Mouse (Mus musculus) C2C12 (cell line): ENCODE data around the gene Kat2a. TPM values are rescaled to one million over a fixed set of nuclear protein-coding genes. Genes with fewer than 3 reads are reported as not detected.

ENCODE experiments used
- H3K27me3 ChIP-seq: one replicate; pipeline ENCODE4 v1.6.1; 2011; ENCODE audit not compliant: control insufficient read depth, insufficient read depth, insufficient read length
- H3K36me3 ChIP-seq: one replicate; pipeline ENCODE4 v1.6.1; 2011; ENCODE audit not compliant: control insufficient read depth, insufficient read depth
- H3K4me3 ChIP-seq: one replicate; pipeline ENCODE4 v1.5.1; 2011; ENCODE audit warnings: mild to moderate bottlenecking, control low read depth; ENCODE audit not compliant: poor library complexity, insufficient read depth, severe bottlenecking
- H3K79me2 ChIP-seq: one replicate; pipeline ENCODE4 v1.6.1; 2011; ENCODE audit not compliant: control insufficient read depth, insufficient read depth
- H3K79me3 ChIP-seq: one replicate; pipeline ENCODE4 v1.6.1; 2011; ENCODE audit warnings: low read depth, control low read depth
- H3ac ChIP-seq: one replicate; pipeline ENCODE3; 2011; ENCODE audit warnings: low read depth; ENCODE audit not compliant: control insufficient read depth, insufficient read length
- CEBPB ChIP-seq: IDR thresholded peaks from one replicate; pipeline ENCODE4 v1.6.1; 2011; ENCODE audit warnings: low read depth, mild to moderate bottlenecking, control low read depth, moderate library complexity
- CTCF ChIP-seq: IDR thresholded peaks from one replicate; pipeline ENCODE4 v1.5.1; 2011; ENCODE audit not compliant: control insufficient read depth, insufficient read depth, insufficient read length
- FOSL1 ChIP-seq: IDR thresholded peaks from one replicate; pipeline ENCODE4 v1.8.0; 2011; ENCODE audit warnings: mild to moderate bottlenecking, low read length; ENCODE audit not compliant: poor library complexity, insufficient read depth, severe bottlenecking
- MAX ChIP-seq: IDR thresholded peaks from one replicate; pipeline ENCODE4 v1.6.1; 2011; ENCODE audit warnings: mild to moderate bottlenecking, control low read depth
- MYOD1 ChIP-seq: IDR thresholded peaks from one replicate; pipeline ENCODE4 v1.6.1; 2011; ENCODE audit warnings: low read depth; ENCODE audit not compliant: control insufficient read depth, insufficient read length
- MYOG ChIP-seq: IDR thresholded peaks from one replicate; pipeline ENCODE4 v1.6.1; 2011; ENCODE audit not compliant: control insufficient read depth, insufficient read length; ENCODE audit errors: extremely low read depth
- USF1 ChIP-seq: IDR thresholded peaks from one replicate; pipeline ENCODE4 v1.6.1; 2011; ENCODE audit warnings: low read depth, mild to moderate bottlenecking, control low read depth, moderate library complexity
- polyA plus RNA-seq: library from polyadenylated mRNA; unstranded; fragments of >200 nt; fragmentation: generic; extraction: Trizol; gene quantifications from one replicate; pipeline ENCODE4 v1.2.1, GENCODE M21; 2012; ENCODE audit warnings: missing spikeins

Kat2a gene
- polyA plus RNA-seq, 1 experiment: 50.3 TPM

GRCm38 (mm10) chr11:100718866-100719265 lies 6.6 kb upstream of the Kat2a start:
- TF ChIP-seq MAX (no peak), FOSL1 (no peak), CTCF (no peak), MYOD1 (no peak), MYOG (no peak), CEBPB (no peak), USF1 (no peak)
- Histone ChIP-seq H3K79me3 (peaks cover 25% of the 10 kb centered on the region), H3K36me3 (peaks cover 49% of the 10 kb centered on the region), H3K4me3 (no peak overlapping the region), H3ac (no peak overlapping the region), H3K27me3 (no peaks in the 10 kb centered on the region), H3K79me2 (peaks cover 49% of the 10 kb centered on the region)

GRCm38 (mm10) chr11:100718462-100718861 lies 6.2 kb upstream of the Kat2a start:
- Histone ChIP-seq H3K4me3 (no peak overlapping the region), H3K27me3 (no peaks in the 10 kb centered on the region), H3K79me3 (peaks cover 22% of the 10 kb centered on the region), H3K36me3 (peaks cover 53% of the 10 kb centered on the region), H3ac (no peak overlapping the region), H3K79me2 (peaks cover 45% of the 10 kb centered on the region)
- TF ChIP-seq CTCF (no peak), MAX (no peak), MYOD1 (no peak), USF1 (no peak), CEBPB (no peak), MYOG (no peak), FOSL1 (no peak)

- Histone ChIP-seq H3K27me3 (no peaks in the 10 kb centered on the region), H3K79me3 (peaks cover 14% of the 10 kb centered on the region), H3K79me2 (peaks cover 33% of the 10 kb centered on the region), H3K4me3 (no peak overlapping the region), H3K36me3 (peaks cover 54% of the 10 kb centered on the region), H3ac (no peak overlapping the region)
- no peak for TF ChIP-seq MYOD1
- TF ChIP-seq MYOG: no peak
- no peak for TF ChIP-seq FOSL1
- TF ChIP-seq USF1: no peak
- TF ChIP-seq CEBPB: no peak
- no peak for TF ChIP-seq MAX
- no peak for TF ChIP-seq CTCF
Observed at GRCm38 (mm10) chr11:100716649-100717048, 4.4 kb upstream of the Kat2a start.

- peaks cover 10% of the 10 kb centered on the region for H3K79me3 ChIP-seq
Observed at GRCm38 (mm10) chr11:100714948-100715347, 2.7 kb upstream of the Kat2a start.

GRCm38 (mm10) chr11:100714534-100714915 lies 2.3 kb upstream of the Kat2a start:
- Histone ChIP-seq H3K36me3 (peaks cover 64% of the 10 kb centered on the region), H3K4me3 (no peak overlapping the region)
- TF ChIP-seq MYOG (no peak), CTCF (peak; percentile 52), MAX (no peak), USF1 (no peak), MYOD1 (no peak), FOSL1 (no peak), CEBPB (no peak)

More at GRCm38 (mm10) chr11:100714948-100715347, 2.7 kb upstream of the Kat2a start:
- Histone ChIP-seq H3ac (no peak overlapping the region), H3K4me3 (no peak overlapping the region), H3K79me2 (peaks cover 29% of the 10 kb centered on the region), H3K27me3 (no peaks in the 10 kb centered on the region), H3K36me3 (peaks cover 64% of the 10 kb centered on the region)
- no peak for TF ChIP-seq CTCF

GRCm38 (mm10) chr11:100713735-100714533 lies 1.7 kb upstream of the Kat2a start, which contains the start of gene Hspb9:
Gene Hspb9 (plus strand): TSS chr11:100713850.
- H3K36me3 ChIP-seq: peaks cover 64% of the 10 kb centered on the region
- peaks cover 9% of the 10 kb centered on the region for H3K79me3 ChIP-seq
- no peak within 1 kb of the TSS for H3K4me3 ChIP-seq
- TF ChIP-seq CEBPB: no peak
- TF ChIP-seq MAX: no peak
- TF ChIP-seq MYOD1: no peak
- no peak for TF ChIP-seq USF1
- no peak for TF ChIP-seq CTCF
- TF ChIP-seq MYOG: no peak
- TF ChIP-seq FOSL1: no peak
- H3K27me3 ChIP-seq: no peaks in the 10 kb centered on the region
- H3K79me2 ChIP-seq: peaks cover 18% of the 10 kb centered on the region
- no peak within 1 kb of the TSS for H3ac ChIP-seq

More at GRCm38 (mm10) chr11:100714534-100714915, 2.3 kb upstream of the Kat2a start:
- H3K27me3 ChIP-seq: no peaks in the 10 kb centered on the region
- no peak overlapping the region for H3ac ChIP-seq
- peaks cover 24% of the 10 kb centered on the region for H3K79me2 ChIP-seq
- peaks cover 6% of the 10 kb centered on the region for H3K79me3 ChIP-seq

GRCm38 (mm10) chr11:100713174-100713573 lies 909 bp upstream of the Kat2a start:
- peaks cover 66% of the 10 kb centered on the region for H3K36me3 ChIP-seq
- H3K4me3 ChIP-seq: no peak overlapping the region

More at GRCm38 (mm10) chr11:100713174-100713573, 909 bp upstream of the Kat2a start:
- Histone ChIP-seq H3ac (no peak overlapping the region), H3K79me3 (peaks cover 9% of the 10 kb centered on the region), H3K79me2 (peaks cover 18% of the 10 kb centered on the region), H3K27me3 (no peaks in the 10 kb centered on the region)
- no peak for TF ChIP-seq MAX
- TF ChIP-seq CEBPB: no peak
- no peak for TF ChIP-seq FOSL1
- no peak for TF ChIP-seq MYOD1
- no peak for TF ChIP-seq MYOG
- TF ChIP-seq CTCF: no peak
- no peak for TF ChIP-seq USF1
